Mouse (Mus musculus) embryo, embryonic 9.5 days (tissue): Measurements from ENCODE around the gene Xpr1.

Experiments used
- DNase-seq: peaks from one replicate; pipeline ENCODE4 v3.0.0-alpha.2; 2017; ENCODE audit errors: extremely low spot score

The Xpr1 gene

DNA sequence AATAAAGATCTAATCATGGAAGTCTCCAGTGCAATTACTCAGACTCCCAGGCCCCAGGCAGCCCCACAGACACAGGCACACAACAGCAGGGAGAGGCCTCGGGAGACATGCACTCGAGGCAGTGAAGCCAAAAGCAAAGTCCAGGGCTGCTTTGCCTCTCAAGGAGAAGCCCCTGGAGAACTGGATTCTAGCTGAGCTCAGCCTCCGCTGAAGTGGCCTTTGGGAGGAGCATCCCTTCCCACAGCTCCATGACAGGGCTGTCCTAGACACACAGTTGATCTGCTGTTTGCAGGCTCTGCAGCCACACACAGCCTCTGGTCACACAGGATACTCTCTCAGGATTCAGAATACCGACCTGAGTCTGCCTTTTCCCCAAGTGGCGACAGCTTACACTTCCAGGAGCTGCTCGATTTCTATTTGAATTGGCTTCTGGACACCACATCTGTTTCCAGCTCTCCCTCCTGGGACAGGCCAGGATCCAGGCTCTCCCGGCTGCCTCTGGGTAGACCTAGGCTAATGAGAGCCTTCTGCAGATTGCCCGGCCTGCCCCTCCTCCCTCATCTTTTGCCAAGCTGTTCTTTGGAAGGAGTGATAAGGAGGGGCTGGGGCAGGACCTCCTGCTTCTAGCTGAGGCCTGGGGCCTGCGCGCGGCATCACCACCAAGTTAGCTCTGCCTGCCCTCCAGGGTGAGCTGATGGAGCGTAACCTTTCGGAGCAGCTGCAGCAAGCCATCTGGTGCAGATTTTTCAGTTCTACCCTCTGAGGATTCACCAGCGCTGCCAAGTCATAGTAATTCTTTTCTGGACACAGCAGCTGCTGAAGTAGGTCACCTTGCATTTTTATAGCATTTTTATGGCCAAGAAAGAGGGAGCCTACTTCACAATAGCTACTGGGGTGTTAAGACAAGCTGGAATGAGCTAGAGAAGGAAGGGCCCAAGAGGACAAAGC, 187.5 kb downstream of the Xpr1 start:
- peak; percentile 60 for DNase-seq
